In genomic region chr4:118428531-118429214, GRCm38 (mm10) we compare ENCODE assay signal across 8 mouse cellular contexts. TPM values are rescaled to one million over a fixed set of nuclear protein-coding genes. Genes with fewer than 3 reads are reported as not detected.
DNase-seq lines count a peak whose midpoint lies in the region; ATAC-seq and TF ChIP-seq lines count a peak whose summit lies in the region.

No protein-coding gene starts in this region.

- no peak for DNase-seq in testis, postnatal 10 days (ENCODE audit: low spot score)
- DNase-seq in gastrocnemius, postnatal 4 days (ENCODE audit: low spot score in 2 of 2) = no peak
- no peak for DNase-seq in ovary, adult 18-20 months (ENCODE audit: low spot score)

- H3K27ac ChIP-seq in testis, adult 2 months (ENCODE audit: control insufficient read depth, insufficient read depth, low read depth, low read length) = no peak overlapping the region; the same call in 1 of the 2 replicates
- peak overlapping the region; percentile 53 for H3K27ac ChIP-seq in hindbrain, embryonic 16.5 days (ENCODE audit: low read depth, low read length)
- peak overlapping the region; percentile 92 for H3K27ac ChIP-seq in liver, embryonic 16.5 days (ENCODE audit: low read length)
- peak overlapping the region; percentile 72; the same call in 1 of the 2 replicates for H3K27ac ChIP-seq in neural tube, embryonic 15.5 days (replicated peaks)

- H3K9ac ChIP-seq in hindbrain, embryonic 16.5 days (ENCODE audit: low read depth, low read length) = peak overlapping the region; percentile 79
- peak overlapping the region; percentile 92 for H3K9ac ChIP-seq in liver, embryonic 16.5 days (ENCODE audit: low read depth, low read length)
- H3K9ac ChIP-seq in neural tube, embryonic 15.5 days (replicated peaks) = peak overlapping the region; percentile 53

- peaks cover 1% of the 10 kb centered on the region for H3K36me3 ChIP-seq in testis, adult 2 months (ENCODE audit: control insufficient read depth, insufficient read depth, low read length)
- peaks cover 64% of the 10 kb centered on the region for H3K36me3 ChIP-seq in erythroblast, embryonic 14.5 days (ENCODE audit: control insufficient read depth)
- H3K36me3 ChIP-seq in hindbrain, embryonic 16.5 days (ENCODE audit: control insufficient read depth, insufficient read depth, low read length) = peaks cover 8% of the 10 kb centered on the region; the same call in 1 of the 2 replicates
- peaks cover 36% of the 10 kb centered on the region for H3K36me3 ChIP-seq in liver, embryonic 16.5 days (ENCODE audit: control insufficient read depth, insufficient read depth)
- peaks cover 30% of the 10 kb centered on the region for H3K36me3 ChIP-seq in neural tube, embryonic 15.5 days

- no peaks in the 10 kb centered on the region for H3K27me3 ChIP-seq in testis, adult 2 months (ENCODE audit: control insufficient read depth, insufficient read depth, low read length)
- no peaks in the 10 kb centered on the region for H3K27me3 ChIP-seq in erythroblast, embryonic 14.5 days (ENCODE audit: control insufficient read depth)
- H3K27me3 ChIP-seq in hindbrain, embryonic 16.5 days (replicated peaks; ENCODE audit: control insufficient read depth, insufficient read depth, low read length) = no peaks in the 10 kb centered on the region
- H3K27me3 ChIP-seq in liver, embryonic 16.5 days (ENCODE audit: control insufficient read depth, insufficient read depth, low read depth, low read length) = no peaks in the 10 kb centered on the region
- H3K27me3 ChIP-seq in neural tube, embryonic 15.5 days (replicated peaks) = no peaks in the 10 kb centered on the region

- H3K9me3 ChIP-seq in erythroblast, embryonic 14.5 days (ENCODE audit: control insufficient read depth, low read length) = no peaks in the 10 kb centered on the region
- H3K9me3 ChIP-seq in hindbrain, embryonic 16.5 days (ENCODE audit: control insufficient read depth, low read length) = no peaks in the 10 kb centered on the region
- no peaks in the 10 kb centered on the region for H3K9me3 ChIP-seq in liver, embryonic 16.5 days (replicated peaks; ENCODE audit: control insufficient read depth, low read length)
- H3K9me3 ChIP-seq in neural tube, embryonic 15.5 days (replicated peaks) = no peaks in the 10 kb centered on the region

- H3K4me3 ChIP-seq in testis, adult 2 months (ENCODE audit: control insufficient read depth, low read depth, low read length) = peak overlapping the region; percentile 63
- H3K4me3 ChIP-seq in erythroblast, embryonic 14.5 days (replicated peaks) = peak overlapping the region; percentile 84
- peak overlapping the region; percentile 59 for H3K4me3 ChIP-seq in hindbrain, embryonic 16.5 days (ENCODE audit: low read length)
- peak overlapping the region; percentile 82 for H3K4me3 ChIP-seq in liver, embryonic 16.5 days (ENCODE audit: low read depth, low read length)
- H3K4me3 ChIP-seq in neural tube, embryonic 15.5 days (replicated peaks) = peak overlapping the region; percentile 49

- peaks cover 17% of the 10 kb centered on the region for H3K4me1 ChIP-seq in testis, adult 2 months (ENCODE audit: control insufficient read depth, insufficient read depth, low read length)
- H3K4me1 ChIP-seq in erythroblast, embryonic 14.5 days (ENCODE audit: control insufficient read depth) = peaks cover 98% of the 10 kb centered on the region
- H3K4me1 ChIP-seq in hindbrain, embryonic 16.5 days (ENCODE audit: control insufficient read depth, insufficient read depth, low read depth, low read length) = peaks cover 17% of the 10 kb centered on the region
- peaks cover 80% of the 10 kb centered on the region for H3K4me1 ChIP-seq in liver, embryonic 16.5 days (ENCODE audit: control insufficient read depth, low read depth, low read length)
- peaks cover 27% of the 10 kb centered on the region for H3K4me1 ChIP-seq in neural tube, embryonic 15.5 days

- ATAC-seq in hindbrain, embryonic 16.5 days = peak; percentile 15; the same call in 1 of the 2 replicates
- ATAC-seq in liver, embryonic 16.5 days (ENCODE audit: low read depth) = peak; percentile 31
- peak; percentile 16; the same call in 1 of the 2 replicates for ATAC-seq in neural tube, embryonic 15.5 days (ENCODE audit: low FRiP score)

- no peak for TF ChIP-seq CTCF in testis, adult 2 months (IDR thresholded peaks at IDR 0.05; ENCODE audit: control insufficient read depth, insufficient read depth, insufficient replicate concordance, low read depth, low read length)

- 53% methylated on average over 15 of the region's 15 CpGs for WGBS in hindbrain, embryonic 16.5 days
- 21% methylated on average over 15 of the region's 15 CpGs for WGBS in liver, embryonic 16.5 days (ENCODE audit: insufficient replicate concordance)
- WGBS in neural tube, embryonic 15.5 days = 46% methylated on average over 15 of the region's 15 CpGs

- H3K4me2 ChIP-seq in hindbrain, embryonic 16.5 days (ENCODE audit: low read length) = peak overlapping the region; percentile 90
- H3K4me2 ChIP-seq in liver, embryonic 16.5 days (ENCODE audit: low read depth, low read length) = peak overlapping the region; percentile 96
- H3K4me2 ChIP-seq in neural tube, embryonic 15.5 days = peak overlapping the region; percentile 72

- TF ChIP-seq POLR2A in testis, adult 2 months (IDR thresholded peaks at IDR 0.05; ENCODE audit: control insufficient read depth, low read depth, low read length) = no peak

RNA-seq across cellular contexts. Expression of gene Elovl1, which starts 0.8 kb away (rescaled TPM):
- polyA plus RNA-seq in testis, adult 2 months (2012; rRNA removed) = 17.1 and 19.6 TPM in 2 replicates
- 8.2 and 9.2 TPM in 2 replicates for polyA plus RNA-seq in erythroblast, embryonic 14.5 days (2012)
- polyA plus RNA-seq in hindbrain, embryonic 16.5 days (2015; fragmentation: Nextera tagmentation; extraction: Ambion mirVana) = 36.5 and 36.6 TPM in 2 replicates
- 79.5 and 85.1 TPM in 2 replicates for polyA plus RNA-seq in liver, embryonic 16.5 days (2015; fragmentation: Nextera tagmentation; extraction: Ambion mirVana)
- 31.2 and 49.2 TPM in 2 replicates for polyA plus RNA-seq in neural tube, embryonic 15.5 days (2015; fragmentation: Nextera tagmentation; extraction: Ambion mirVana)
- total RNA-seq in gastrocnemius, postnatal 4 days (2021) = 10 to 100 TPM; 39.1 to 39.6 TPM

RNA-seq across cellular contexts. Expression of gene Cdc20, which starts 8.5 kb away (rescaled TPM):
- 116 and 126 TPM in 2 replicates for polyA plus RNA-seq in testis, adult 2 months (2012; rRNA removed)
- polyA plus RNA-seq in erythroblast, embryonic 14.5 days (2012) = 24.8 and 31.7 TPM in 2 replicates
- 39.6 and 53.7 TPM in 2 replicates for polyA plus RNA-seq in hindbrain, embryonic 16.5 days (2015; fragmentation: Nextera tagmentation; extraction: Ambion mirVana)
- polyA plus RNA-seq in liver, embryonic 16.5 days (2015; fragmentation: Nextera tagmentation; extraction: Ambion mirVana) = 149 and 164 TPM in 2 replicates
- polyA plus RNA-seq in neural tube, embryonic 15.5 days (2015; fragmentation: Nextera tagmentation; extraction: Ambion mirVana) = 23.4 and 79.0 TPM in 2 replicates
- 10 to 100 TPM; 27.0 to 32.7 TPM for total RNA-seq in gastrocnemius, postnatal 4 days (2021)

RNA-seq across cellular contexts. Expression of gene Med8, which starts 19.5 kb away (rescaled TPM):
- 28.3 and 29.0 TPM in 2 replicates for polyA plus RNA-seq in testis, adult 2 months (2012; rRNA removed)
- 6.4 and 8.6 TPM in 2 replicates for polyA plus RNA-seq in erythroblast, embryonic 14.5 days (2012)
- 94.7 and 99.3 TPM in 2 replicates for polyA plus RNA-seq in hindbrain, embryonic 16.5 days (2015; fragmentation: Nextera tagmentation; extraction: Ambion mirVana)
- polyA plus RNA-seq in liver, embryonic 16.5 days (2015; fragmentation: Nextera tagmentation; extraction: Ambion mirVana) = 60.9 and 64.3 TPM in 2 replicates
- polyA plus RNA-seq in neural tube, embryonic 15.5 days (2015; fragmentation: Nextera tagmentation; extraction: Ambion mirVana) = 99.7 and 103 TPM in 2 replicates
- total RNA-seq in gastrocnemius, postnatal 4 days (2021) = 10 to 100 TPM; 51.0 to 53.4 TPM

RNA-seq across cellular contexts. Expression of gene Szt2, which starts 19.6 kb away (rescaled TPM):
- polyA plus RNA-seq in testis, adult 2 months (2012; rRNA removed) = 12.2 and 14.2 TPM in 2 replicates
- 8.5 and 9.3 TPM in 2 replicates for polyA plus RNA-seq in erythroblast, embryonic 14.5 days (2012)
- polyA plus RNA-seq in hindbrain, embryonic 16.5 days (2015; fragmentation: Nextera tagmentation; extraction: Ambion mirVana) = 8.0 and 8.7 TPM in 2 replicates
- polyA plus RNA-seq in liver, embryonic 16.5 days (2015; fragmentation: Nextera tagmentation; extraction: Ambion mirVana) = 2.1 and 3.1 TPM in 2 replicates
- 7.1 and 8.3 TPM in 2 replicates for polyA plus RNA-seq in neural tube, embryonic 15.5 days (2015; fragmentation: Nextera tagmentation; extraction: Ambion mirVana)
- 10 to 100 TPM; 16.1 to 18.9 TPM for total RNA-seq in gastrocnemius, postnatal 4 days (2021)

RNA-seq across cellular contexts. Expression of gene Mpl, which starts 28.6 kb away (rescaled TPM):
- polyA plus RNA-seq in testis, adult 2 months (2012; rRNA removed) = not detected in 2 replicates
- 0.11 and 0.13 TPM in 2 replicates for polyA plus RNA-seq in erythroblast, embryonic 14.5 days (2012)
- polyA plus RNA-seq in hindbrain, embryonic 16.5 days (2015; fragmentation: Nextera tagmentation; extraction: Ambion mirVana) = 0.27 and 0.31 TPM in 2 replicates
- polyA plus RNA-seq in liver, embryonic 16.5 days (2015; fragmentation: Nextera tagmentation; extraction: Ambion mirVana) = 6.1 and 7.3 TPM in 2 replicates
- 0.12 and 0.43 TPM in 2 replicates for polyA plus RNA-seq in neural tube, embryonic 15.5 days (2015; fragmentation: Nextera tagmentation; extraction: Ambion mirVana)
- under 1 TPM in 1 of 2 experiments, not detected in 1; 0.10 TPM for total RNA-seq in gastrocnemius, postnatal 4 days (2021)
